Mouse (Mus musculus): Measurements from ENCODE around the gene Atp5h.

Atp5h gene

DNA sequence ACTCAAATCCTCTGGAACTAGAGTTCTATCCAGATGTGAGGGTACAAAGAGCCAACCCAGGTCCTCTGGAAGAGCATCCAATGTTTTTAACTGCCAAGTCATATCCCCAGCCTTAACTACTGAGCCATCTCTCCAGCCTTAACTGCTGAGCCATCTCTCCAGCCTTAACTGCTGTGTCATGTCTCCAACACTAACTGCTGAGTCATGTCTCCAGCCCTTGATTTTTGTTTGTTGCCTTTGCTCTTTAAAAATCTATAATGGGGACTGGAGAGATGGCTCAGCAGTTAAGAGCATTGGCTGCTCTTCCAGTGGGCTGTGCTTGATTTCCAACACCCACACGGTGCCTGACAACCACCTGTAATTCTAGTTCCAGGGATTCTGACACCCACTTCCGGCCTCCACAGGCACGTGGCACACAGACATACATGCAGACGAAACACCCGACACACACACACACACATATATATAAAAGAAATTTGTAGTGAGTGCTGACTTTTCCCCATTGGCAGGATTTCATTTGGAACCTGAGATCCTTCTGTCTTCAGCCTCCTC is 17.9 kb upstream of the Atp5h start:
- DNase-seq (ENCODE audit: extremely low spot score), result no peak

DNA sequence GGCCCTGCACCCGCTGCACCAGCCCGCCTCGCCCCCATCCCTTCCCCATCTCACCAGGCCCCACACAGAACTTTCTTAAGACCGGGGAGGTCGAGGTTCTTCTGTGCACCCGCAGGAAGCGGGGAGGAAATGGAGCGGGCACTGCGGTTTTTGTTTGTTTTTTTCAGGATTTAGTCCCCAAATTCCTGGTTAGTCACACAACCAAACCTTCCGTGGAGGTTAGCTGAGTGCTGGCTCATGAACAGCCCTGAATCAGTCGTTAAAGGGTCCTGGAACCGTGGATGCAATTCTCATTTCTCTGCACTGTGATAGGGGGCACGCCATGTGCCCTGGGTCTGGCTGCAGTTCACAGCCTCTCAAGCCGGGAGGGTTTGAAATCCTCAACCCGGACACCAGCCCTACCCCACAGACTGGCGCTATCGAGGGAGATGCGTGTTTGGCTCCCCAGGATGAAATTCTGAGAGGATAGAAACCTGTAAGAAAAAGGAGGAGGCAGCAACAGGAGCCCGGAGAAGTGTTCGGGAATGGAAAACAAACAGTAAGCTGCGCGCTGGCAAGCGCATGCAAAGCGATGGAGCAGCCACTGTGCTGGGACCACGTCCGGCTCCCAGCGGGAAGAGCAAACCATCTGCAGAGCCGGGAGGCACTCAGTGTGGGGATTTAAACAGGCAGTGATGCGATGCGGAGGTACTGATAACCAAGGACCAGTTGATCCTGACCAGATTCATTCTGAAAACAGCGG is 16.0 kb upstream of the Atp5h start:
- DNase-seq (ENCODE audit: extremely low spot score), result peak; percentile 73

DNA sequence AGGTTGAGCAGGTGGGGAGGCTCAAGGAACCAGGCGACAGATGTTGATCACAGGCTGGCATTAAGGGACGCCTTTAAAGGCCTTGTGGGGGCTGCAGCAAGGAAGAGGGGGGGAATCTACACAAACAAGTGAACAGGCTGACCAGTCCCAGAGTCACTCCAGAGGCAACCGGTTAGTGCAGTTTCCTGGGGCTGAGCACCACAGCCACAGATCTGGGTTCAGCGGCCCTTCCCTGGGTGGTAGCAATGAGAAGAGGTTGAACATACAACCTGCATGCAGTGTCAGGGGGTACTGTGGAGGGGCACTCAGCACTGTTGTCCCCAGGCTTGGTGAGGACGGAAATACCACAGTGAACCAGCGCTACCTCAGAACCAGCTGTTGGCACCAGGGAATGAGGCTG is 13.6 kb upstream of the Atp5h start:
- DNase-seq (ENCODE audit: extremely low spot score), result no peak

DNA sequence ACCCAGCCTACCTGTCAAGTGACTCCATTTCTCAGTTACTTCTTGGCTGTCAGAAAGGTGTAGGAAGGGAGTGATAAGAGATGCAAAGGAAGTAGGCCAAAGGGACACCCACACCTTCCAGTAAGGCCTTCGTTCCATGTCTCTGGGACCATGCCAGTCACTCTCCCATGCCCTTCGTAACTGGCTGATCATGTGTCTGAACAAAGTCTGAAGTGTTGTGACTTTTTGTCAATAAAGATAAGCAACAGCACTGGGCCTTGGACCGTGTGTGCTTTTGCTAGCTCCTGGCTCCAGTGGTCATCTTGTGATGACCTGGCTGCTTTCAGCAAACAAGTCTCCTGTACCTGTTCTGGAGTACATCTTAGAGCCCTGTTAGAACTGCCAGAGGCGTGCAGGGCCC is 13.1 kb upstream of the Atp5h start:
- no peak for DNase-seq (ENCODE audit: extremely low spot score)

DNA sequence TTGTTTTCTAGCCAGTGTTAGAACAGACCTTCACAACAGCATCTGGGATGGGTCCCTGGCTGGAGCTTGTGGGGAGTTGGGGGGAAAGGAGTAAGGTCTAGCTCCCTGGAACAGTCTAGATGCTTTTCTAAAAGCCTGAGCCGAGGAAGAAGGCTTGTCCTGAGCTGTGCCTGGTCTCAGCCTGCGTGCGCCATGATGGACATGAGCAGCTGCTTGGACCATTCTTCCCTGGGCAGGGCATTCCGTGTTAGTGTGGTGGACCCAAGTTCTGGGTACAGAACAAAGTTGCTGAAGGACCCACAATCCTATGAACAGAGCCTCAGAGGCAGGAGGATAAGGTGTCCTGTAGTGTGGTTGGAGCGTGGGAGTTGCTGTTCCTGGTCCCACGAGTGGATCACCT is 10.8 kb upstream of the Atp5h start:
- DNase-seq (ENCODE audit: extremely low spot score), result no peak

DNA sequence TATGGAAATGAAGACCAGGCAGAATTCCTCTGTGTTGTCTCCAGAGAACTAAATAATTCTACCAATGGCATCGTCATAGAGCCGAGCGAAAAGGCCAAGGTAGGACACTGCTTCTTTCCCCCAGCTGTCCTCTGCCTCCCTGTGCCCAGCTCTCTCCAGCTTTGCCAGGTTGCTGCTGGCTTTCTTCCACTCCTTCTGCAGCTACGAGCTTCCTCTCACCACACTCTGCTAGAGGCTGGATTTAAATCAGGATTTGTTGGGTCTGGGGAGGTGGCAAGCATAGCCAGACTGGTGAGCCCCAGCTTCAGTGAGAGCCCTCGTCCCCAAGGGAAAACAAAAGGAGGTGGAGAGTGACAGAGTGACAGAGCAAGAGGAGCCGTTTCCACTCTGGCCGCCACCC is 9.5 kb upstream of the Atp5h start:
- DNase-seq (ENCODE audit: extremely low spot score), result no peak

DNA sequence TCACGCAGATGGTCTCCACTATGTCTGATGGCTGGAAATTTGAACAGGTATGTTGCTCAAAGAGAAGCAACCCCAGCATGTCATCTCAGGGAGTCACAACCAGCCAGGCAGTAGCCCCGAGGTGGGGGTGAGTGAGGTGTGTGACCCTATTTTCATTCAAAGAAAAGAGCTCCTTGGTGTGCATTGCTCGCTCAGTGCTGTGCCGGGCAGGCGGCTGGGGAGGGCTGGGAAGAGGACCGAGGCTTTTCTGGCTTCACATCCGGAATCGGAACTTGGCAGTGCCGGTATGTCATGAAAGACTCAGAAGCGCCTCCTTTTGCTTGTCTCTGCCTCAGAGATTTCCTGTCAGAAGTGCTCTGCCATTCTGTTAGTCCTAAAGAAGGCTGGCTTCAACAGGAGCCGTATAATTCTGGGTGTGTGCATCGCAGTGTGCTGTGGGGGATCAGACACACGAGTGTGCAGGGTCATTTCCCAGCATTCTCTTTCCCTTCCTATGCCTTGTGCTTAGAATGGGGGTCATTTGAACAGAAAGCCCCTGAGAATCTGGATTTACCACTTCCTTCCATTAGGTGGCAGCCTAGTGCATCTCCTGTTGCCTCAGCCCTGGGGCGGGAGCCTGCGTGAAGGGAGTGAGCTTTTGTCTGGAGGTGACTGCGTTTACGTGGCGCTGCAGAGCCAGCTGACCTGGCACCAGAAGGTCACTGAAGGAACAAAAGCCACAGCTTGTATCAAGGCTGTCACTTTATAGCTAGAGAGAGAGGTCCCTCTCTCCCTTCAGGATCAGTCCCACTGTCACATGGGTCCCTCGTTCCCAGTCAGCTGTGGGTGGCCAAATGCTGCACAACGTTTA is 7.9 kb upstream of the Atp5h start:
- DNase-seq (ENCODE audit: extremely low spot score), result peak; percentile 88

DNA sequence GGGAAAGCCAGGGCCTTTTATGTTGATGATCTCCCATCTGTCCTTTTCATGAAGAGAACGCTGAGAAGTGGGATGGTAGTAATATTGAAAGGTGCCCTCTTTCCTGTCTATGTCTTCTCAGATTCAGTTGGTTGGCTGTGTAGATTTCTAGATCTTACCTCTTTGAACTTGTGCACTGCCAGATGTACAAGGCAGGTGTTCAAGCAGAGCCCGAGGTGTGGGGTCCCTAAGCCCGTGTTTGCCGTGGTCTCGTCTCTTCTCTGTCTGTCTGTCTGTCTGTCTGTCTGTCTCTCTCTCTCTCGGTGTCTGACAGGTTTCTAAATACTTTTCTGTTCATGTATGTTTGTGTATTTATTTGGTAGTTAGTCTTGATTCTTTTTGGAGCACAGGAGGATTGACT is 5.9 kb upstream of the Atp5h start:
- DNase-seq (ENCODE audit: extremely low spot score), result no peak

DNA sequence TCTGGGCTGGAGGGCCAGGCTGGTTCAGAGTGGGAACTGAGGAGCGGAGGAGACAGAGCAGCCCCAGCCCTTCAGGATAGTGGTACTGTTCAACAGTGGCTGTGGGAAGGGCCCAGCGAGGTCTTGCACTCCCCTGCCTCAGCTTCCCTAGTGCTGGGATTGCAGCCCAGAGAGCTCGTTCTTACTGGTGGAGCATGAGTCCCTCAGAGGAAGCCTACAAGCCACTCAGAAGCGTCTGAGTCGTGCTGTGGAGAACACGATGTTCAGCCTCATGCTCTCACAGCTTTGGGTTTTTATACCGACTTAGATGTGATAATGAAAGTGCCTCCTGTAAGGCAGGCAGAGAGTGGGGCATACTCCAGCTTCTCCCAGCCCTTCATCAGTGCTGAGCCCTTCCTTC is 4.9 kb upstream of the Atp5h start:
- no peak for DNase-seq (ENCODE audit: extremely low spot score)

DNA sequence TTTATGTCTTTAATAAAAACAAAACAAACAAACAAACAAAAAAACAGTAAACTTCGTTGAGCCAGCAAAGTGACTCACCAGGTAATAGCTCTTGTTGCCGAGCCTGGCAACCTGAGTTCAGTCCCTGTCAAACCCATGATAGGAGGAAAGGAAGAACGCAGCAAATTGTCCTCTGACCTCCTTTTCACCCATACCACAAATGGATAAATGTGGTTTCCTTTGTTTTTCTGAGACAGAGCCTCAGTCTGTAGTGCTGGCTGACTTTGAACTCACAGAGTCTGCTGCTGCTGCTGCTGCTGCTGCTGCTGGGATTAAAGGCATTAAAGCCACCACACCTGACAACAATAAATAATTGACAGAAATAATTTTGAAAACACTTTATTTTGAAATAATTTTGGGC is 3.3 kb upstream of the Atp5h start:
- no peak for DNase-seq (ENCODE audit: extremely low spot score)

DNA sequence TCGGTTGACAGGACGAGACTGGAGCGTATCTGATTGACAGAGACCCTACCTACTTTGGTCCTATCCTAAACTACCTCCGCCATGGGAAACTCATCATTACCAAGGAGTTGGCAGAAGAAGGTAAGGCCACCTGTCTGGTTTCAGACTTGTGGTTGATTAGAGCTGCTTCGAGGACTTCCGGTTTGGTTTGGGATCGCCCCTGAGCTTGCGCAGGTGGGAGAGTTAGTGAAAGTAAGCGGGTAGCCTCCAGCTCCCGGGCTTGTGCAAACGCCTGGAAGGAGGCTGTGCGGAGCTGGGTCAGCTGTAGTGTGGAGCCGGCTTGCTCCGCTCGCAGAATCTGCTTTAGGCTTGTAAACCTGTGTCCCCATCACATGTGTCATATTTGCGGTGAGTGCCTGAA is 2.2 kb upstream of the Atp5h start:
- DNase-seq (ENCODE audit: extremely low spot score), result no peak

DNA sequence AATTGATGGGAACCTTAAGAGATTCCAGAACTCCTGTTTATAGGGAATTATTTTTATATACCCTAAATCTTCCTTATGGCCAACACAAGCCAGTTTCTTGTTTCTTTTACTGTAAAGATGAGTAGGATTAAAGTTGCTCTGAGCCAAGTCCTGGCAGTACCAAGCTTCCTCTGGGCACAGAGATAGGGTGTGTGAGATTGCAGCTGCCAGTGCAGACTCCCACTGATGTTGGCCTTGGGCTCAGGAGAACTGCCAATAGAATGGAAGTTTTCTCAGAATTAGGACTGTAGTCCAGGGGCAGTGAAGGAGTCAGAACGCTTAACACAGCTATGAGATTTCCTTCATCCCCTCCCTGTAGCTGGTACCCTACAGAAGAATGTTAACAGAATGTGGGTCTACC is 1.6 kb upstream of the Atp5h start:
- DNase-seq (ENCODE audit: extremely low spot score), result no peak

DNA sequence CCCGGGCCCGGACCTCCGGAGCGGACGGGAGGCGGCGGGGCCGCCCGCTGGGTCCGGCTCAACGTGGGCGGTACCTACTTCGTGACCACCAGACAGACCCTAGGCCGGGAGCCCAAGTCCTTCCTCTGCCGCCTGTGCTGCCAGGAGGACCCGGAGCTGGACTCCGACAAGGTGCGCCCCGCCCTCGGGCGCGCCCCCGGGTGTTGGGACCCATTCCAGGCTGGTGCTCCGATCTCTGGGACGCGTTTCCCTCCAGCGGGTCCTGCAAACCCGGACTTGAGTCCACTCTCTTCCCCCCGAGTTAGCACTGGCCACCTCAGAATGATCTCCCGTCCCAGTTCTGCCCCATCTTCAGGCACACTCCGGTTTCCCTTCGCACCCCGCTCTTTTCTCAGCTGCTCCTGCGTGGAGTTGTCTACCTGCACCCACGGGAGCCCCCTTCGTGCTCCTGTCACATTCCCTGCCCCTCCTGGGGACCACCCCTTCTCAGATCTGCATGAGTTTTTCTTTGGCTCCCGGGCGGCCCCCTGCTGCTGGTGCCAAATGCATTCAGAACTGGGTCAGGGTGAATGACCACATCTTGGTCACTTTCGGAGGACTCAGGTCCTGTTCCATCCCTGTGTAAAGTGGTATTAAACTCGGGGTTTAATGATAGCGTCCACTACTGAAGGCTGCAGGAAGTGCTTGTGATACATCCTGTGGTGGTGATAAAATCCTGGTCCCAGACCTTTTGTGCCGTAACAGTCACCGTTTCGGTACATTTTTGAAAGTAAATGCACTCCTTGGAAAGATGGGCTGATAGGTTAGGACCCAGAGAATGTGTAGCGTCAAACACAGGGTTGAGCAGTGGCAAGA is 801 bp upstream of the Atp5h start:
- DNase-seq (ENCODE audit: extremely low spot score), result peak; percentile 68

DNA sequence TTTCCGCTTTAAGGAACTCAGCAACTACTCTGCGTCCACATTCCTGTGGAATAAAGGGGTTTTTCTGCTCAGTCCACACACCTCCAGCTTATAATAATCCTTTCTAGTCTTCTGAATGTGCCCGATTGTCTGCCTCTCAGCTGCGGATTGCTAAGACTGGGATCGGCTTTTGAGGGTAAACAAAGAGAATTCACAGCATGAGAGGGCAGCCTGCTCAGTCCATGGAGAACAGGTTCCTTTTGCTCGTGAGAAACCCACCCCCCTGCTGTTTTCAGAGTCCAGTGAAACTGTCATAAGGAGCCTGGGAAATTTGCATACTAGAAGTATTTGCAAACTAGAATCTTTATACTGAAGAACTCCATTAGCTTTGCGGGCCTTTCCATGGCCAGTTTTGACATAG is 10.2 kb downstream of the Atp5h start:
- DNase-seq (ENCODE audit: extremely low spot score), result no peak

DNA sequence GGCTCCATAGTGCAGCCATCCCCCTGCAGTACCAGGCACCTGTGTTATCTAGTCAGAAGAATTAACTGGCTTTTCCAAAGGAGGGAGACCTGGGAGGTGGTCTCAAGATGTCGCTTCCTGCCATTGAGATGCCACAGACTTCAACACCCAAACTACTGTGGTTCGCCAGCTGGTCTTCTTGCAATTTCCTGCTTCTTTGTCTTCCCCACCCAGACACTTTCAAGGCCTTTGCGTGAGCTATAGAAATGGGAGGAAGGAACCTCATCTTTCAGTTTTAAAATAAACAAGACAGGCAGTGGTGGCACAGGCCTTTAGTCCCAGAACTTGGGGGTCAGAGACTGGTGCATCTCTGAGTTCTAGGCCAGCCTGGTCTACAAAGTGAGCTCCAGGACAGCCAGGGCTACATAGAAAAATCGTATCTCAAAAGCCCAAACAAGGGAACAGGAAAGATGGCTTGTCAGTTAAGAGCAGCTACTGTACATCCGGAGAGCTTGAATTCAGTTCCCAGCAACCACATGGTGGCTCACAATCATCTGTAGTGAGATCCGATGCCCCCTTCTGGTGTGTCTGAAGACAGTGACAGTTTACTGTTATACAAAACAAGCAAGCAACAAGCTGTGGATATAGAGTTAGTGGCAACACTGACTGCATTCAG is 11.4 kb downstream of the Atp5h start:
- no peak for DNase-seq (ENCODE audit: extremely low spot score)

DNA sequence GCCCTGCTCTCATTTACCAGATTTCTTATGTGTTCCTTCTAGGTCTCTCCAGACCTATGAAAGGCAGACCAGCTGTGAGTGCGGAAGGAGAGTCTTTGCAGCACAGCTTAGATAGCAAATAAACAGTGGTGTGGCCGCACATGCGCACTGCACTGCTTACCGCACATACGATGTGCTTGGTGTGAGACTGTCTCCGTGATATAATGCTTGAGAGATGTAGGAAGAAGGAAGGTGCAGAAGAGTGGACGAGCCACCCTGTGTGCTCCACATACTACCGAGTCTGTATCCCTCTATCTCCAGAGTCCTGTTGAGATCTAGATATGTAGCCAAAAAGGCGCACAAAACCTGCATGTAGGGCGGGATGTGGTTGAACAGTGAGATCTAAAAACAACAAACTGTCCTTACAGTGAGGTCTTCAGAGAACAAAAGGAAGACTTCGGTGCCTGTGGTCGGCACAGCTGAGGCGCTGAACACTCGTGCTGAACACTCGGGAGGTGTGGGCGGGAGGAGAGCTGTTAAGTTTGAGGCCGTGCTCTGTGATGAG is 12.8 kb downstream of the Atp5h start:
- no peak for DNase-seq (ENCODE audit: extremely low spot score)

DNA sequence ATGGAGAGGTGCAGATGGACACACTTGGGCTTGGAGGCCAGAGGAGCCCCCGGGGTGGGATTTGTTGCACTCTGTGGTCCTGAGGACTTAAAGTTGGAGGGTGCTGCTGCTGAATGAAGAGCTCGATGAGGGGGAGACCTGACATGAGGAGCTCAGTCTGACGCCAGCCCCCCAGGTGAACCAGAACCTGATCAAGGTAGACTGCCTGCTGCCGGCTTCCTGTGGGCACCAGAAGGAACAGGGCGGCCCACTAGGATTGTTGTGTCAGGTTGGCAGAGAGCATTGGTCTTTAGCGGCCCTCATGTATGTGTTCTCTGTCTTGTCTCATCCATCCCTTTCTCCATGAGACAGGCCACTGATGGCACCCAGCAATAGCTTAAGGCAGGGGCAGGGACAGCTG is 14.0 kb downstream of the Atp5h start:
- DNase-seq (ENCODE audit: extremely low spot score), result no peak

DNA sequence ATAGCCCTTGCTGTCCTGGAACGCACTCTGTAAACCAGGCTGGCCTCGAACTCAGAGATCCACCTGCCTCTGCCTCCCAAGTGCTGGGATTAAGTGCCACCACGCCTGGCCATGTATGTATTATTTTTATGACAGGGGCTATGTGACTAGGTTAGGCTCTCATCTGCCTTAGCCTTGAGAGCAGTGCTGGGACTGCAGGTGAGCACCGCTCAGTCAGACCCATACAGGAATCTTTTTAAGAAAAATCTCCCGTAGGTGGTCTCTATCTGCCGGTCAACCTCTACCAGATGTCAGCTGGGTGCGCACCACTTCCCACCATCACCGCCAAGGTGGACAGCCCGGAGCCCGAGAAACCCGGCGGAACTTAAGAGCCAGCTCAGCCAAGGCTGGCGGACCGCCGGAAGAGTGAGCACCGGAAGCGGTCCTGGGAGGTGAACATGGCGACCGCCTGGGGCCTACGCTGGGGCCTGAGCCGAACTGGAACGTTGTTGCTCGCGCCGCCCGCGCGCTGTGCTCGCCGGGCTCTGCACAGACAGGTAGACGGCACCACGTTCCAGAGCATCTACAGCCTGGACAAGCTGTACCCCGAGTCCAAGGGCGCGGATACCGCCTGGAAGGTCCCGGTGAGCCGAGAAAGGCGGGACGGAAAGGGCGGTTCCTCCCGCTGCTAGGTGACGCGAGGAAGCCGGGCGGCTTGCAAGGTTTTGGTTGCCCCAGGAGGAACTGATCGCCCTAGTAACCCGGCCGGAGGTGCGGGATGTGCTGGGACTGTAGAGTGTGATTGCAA is 16.2 kb downstream of the Atp5h start, which contains the start of gene Mrpl58:
Mrpl58 (plus strand) TSS at position 415 of the 787 bp plus-strand sequence.
- DNase-seq (ENCODE audit: extremely low spot score), result peak; percentile 88

DNA sequence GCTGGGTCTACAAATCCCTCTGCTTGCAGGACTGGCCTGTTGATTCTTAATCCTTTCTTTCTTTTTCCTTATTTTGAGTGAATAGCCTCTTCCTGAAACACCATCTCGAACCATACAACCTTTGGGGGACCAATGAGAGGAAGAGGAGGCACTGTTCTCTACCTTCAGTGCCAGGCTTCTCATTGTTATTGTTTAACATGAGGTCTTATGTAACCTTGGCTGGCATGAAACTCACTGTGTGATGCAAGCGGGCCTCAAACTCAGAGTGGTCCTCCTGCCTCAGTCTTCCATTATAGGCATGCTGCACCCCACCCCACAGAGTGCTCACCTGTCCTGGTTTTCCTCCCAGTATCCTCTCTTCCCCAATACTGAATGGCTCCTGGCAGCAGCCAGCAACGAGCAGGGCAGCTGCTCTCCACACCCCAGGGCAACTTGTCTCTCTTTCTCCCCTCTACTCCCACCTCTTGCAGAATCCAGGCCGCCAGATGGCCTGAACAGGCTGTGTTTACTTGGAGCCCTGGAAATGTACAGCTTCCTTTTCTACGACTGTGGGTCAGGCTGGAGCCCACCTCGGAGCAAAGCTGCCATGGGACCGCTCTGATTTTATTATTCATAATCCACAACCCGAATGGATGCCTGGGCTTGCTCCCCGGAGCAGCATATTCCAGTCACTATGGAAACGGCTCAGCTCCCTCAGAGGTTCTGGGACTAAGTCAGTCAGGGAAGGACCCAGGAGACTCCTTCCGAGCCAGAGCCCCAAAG is 19.0 kb downstream of the Atp5h start:
- DNase-seq (ENCODE audit: extremely low spot score), result no peak

DNA sequence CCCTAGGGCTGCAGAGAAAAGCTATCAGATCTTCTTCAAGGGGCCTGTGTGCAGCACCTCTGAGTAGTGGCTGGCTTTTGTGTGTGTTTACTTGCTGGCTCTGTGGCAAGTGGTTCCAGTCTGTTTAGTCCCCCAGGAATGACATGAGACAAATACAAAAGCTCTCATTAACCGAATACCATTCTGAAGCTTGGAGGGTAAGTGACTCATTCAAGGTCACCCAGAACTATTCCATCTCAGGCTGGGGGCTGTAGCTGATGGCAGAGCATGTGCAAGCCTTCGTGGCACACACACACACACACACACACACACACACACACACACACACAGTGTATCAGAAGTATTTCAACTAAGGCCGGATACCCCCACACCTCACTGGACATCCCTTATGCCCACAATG is 19.6 kb downstream of the Atp5h start:
- DNase-seq (ENCODE audit: extremely low spot score), result no peak
